Mouse (Mus musculus) layer of hippocampus, postnatal 36 days (tissue): ENCODE results near the gene Gcn1l1. TPM values are rescaled to one million over a fixed set of nuclear protein-coding genes. Genes with fewer than 3 reads are reported as not detected.
"Not testable (repeated sequence)": the region's sequence is repeated elsewhere in the genome, so short reads cannot be mapped to it uniquely, and the experiment has no call there.

Source experiments
- DNase-seq, 2 experiments: peaks; one replicate each; pipeline ENCODE4 v3.0.0; 2022
- total RNA-seq, 2 experiments: library from RNA; stranded (reverse); gene quantifications; 2 replicates each; pipeline ENCODE4 v1.2.3; 2021

Gene Gcn1l1
- total RNA-seq, 2 experiments from 2014 or later = 69.4 to 73.1 TPM

GRCm38 (mm10) chr5:115559237-115560101, 5.6 kb upstream of the Gcn1l1 start, which contains the start of gene Rplp0:
Rplp0 (plus strand) TSS chr5:115559467.
- DNase-seq = peak; percentile 100

- no peak for DNase-seq
Measured at GRCm38 (mm10) chr5:115560336-115560905, 4.6 kb upstream of the Gcn1l1 start.

GRCm38 (mm10) chr5:115563771-115564585, 1.1 kb upstream of the Gcn1l1 start:
- DNase-seq = no peak

- DNase-seq = no peak
Measured at GRCm38 (mm10) chr5:115565403-115565802, 349 bp downstream of the Gcn1l1 start.

GRCm38 (mm10) chr5:115568681-115569080, 3.6 kb downstream of the Gcn1l1 start:
- DNase-seq = no peak

- DNase-seq = no peak
Measured at GRCm38 (mm10) chr5:115569308-115569707, 4.3 kb downstream of the Gcn1l1 start.

- no peak for DNase-seq
Measured at GRCm38 (mm10) chr5:115569721-115570120, 4.7 kb downstream of the Gcn1l1 start.

GRCm38 (mm10) chr5:115571086-115571485, 6.0 kb downstream of the Gcn1l1 start:
- peak; percentile 55 to 64 for DNase-seq

- peak; percentile 11 to 31 for DNase-seq
Measured at GRCm38 (mm10) chr5:115572679-115573535, 7.9 kb downstream of the Gcn1l1 start.

- peak; percentile 25 to 40 for DNase-seq
Measured at GRCm38 (mm10) chr5:115574992-115575391, 9.9 kb downstream of the Gcn1l1 start.

- DNase-seq = not testable (repeated sequence)
Measured at GRCm38 (mm10) chr5:115577686-115578085, 12.6 kb downstream of the Gcn1l1 start.

- DNase-seq = no peak
Measured at GRCm38 (mm10) chr5:115578922-115579321, 13.9 kb downstream of the Gcn1l1 start.

- no peak for DNase-seq
Measured at GRCm38 (mm10) chr5:115579363-115579762, 14.3 kb downstream of the Gcn1l1 start.

- no peak for DNase-seq
Measured at GRCm38 (mm10) chr5:115580229-115581001, 15.4 kb downstream of the Gcn1l1 start.

GRCm38 (mm10) chr5:115581662-115582061, 16.6 kb downstream of the Gcn1l1 start:
- DNase-seq = no peak

GRCm38 (mm10) chr5:115585616-115586015, 20.6 kb downstream of the Gcn1l1 start:
- no peak for DNase-seq

GRCm38 (mm10) chr5:115586166-115586565, 21.1 kb downstream of the Gcn1l1 start:
- DNase-seq = no peak

- DNase-seq = no peak
Measured at GRCm38 (mm10) chr5:115586780-115587179, 21.7 kb downstream of the Gcn1l1 start.

GRCm38 (mm10) chr5:115591028-115591427, 26.0 kb downstream of the Gcn1l1 start:
- no peak for DNase-seq

- DNase-seq = no peak
Measured at GRCm38 (mm10) chr5:115591506-115591905, 26.5 kb downstream of the Gcn1l1 start.

- no peak for DNase-seq
Measured at GRCm38 (mm10) chr5:115603561-115603960, 38.5 kb downstream of the Gcn1l1 start.
